28 mouse cellular contexts compared by ENCODE assay signal in the genomic region with DNA sequence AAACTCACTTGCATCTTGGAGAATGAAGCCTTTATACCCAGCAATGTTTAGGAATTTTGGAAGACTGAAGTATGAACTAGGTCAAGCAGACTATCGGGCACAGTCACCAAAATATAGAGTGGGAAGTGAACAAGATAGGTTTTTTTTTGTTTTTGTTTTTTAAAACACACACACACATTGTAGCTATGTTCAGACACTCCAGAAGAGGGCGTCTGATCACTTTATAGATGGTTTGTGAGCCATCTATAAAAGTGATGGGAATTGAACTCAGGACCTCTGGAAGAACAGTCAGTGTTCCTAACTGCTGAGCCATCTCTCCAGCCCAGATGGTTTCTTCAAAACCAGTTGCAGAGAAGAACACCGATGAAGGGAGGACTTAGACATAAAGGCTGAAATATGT. TPM values are rescaled to one million over a fixed set of nuclear protein-coding genes. Genes with fewer than 3 reads are reported as not detected.
A peak's percentile ranks its signal among the peaks of the same experiment; 100 is the strongest.
DNase-seq lines count a peak whose midpoint lies in the region; ATAC-seq and TF ChIP-seq lines count a peak whose summit lies in the region.
"Had no signal": no experiment of that assay in that cellular context is flagged by ENCODE, and none has a peak within 500 bp of the region (broad histone marks: within the 10 kb centered on the region; RNA-seq: fewer than 3 reads in every experiment).

No protein-coding gene starts in this region.

- peak; percentile 53 for TF ChIP-seq RAD21 in MEL (IDR thresholded peaks at IDR 0.05; ENCODE audit: low read depth, low read length)

- H3K36me3 ChIP-seq in midbrain, embryonic 10.5 days, result peaks cover 31% of the 10 kb centered on the region
- no peaks in the 10 kb centered on the region for H3K36me3 ChIP-seq in midbrain, embryonic 11.5 days (ENCODE audit: control insufficient read depth, insufficient read depth, low read length)
- H3K36me3 ChIP-seq in MEL (ENCODE audit: control insufficient read depth in 1 of 2, insufficient read depth in 2 of 2, low read length in 2 of 2), result peaks cover 0 to 11% of the 10 kb centered on the region in 2 experiments; a peak in 2 of 4 replicates
- H3K36me3 ChIP-seq: forebrain, embryonic 15.5 days had no signal

- DNase-seq in midbrain, embryonic 10.5 days (ENCODE audit: low spot score), result peak; percentile 8
- no peak for DNase-seq in midbrain, embryonic 11.5 days (ENCODE audit: low spot score, missing footprints)
- peak; percentile 26 for DNase-seq in MEL (ENCODE audit: low read depth, low spot score)
- DNase-seq in ZHBTc4 (ENCODE audit: low read depth, low spot score), result peak; percentile 25
- no peak for DNase-seq in urinary bladder, postnatal 10 days (ENCODE audit: low spot score)
- no peak for DNase-seq in testis, postnatal 10 days (ENCODE audit: low spot score)
- DNase-seq: adrenal gland, adult 2 months; adrenal gland, postnatal 14 days; cerebellum, adult 11 months; cerebellum, adult 2 months; cerebellum, adult 9-11 months; cerebellum, postnatal 36 days; embryo, embryonic 11 days; gastrocnemius, postnatal 25 days; heart, adult 18-20 months; heart, postnatal 14 days; heart, postnatal 4 days had no signal

- no peaks in the 10 kb centered on the region for H3K79me2 ChIP-seq in MEL (ENCODE audit: control insufficient read depth, insufficient read depth, low read length, poor library complexity)

- peaks cover 10% of the 10 kb centered on the region; the same call in 1 of the 2 replicates for H3K4me1 ChIP-seq in midbrain, embryonic 10.5 days
- no peaks in the 10 kb centered on the region for H3K4me1 ChIP-seq in midbrain, embryonic 11.5 days (ENCODE audit: control insufficient read depth, insufficient read depth, low read length)
- peaks cover 0 to 11% of the 10 kb centered on the region in 2 experiments; a peak in 2 of 4 replicates for H3K4me1 ChIP-seq in MEL (ENCODE audit: control insufficient read depth in 1 of 2, insufficient read depth in 2 of 2, low read length in 2 of 2)
- H3K4me1 ChIP-seq: embryonic facial prominence, embryonic 10.5 days; forebrain, embryonic 12.5 days; forebrain, embryonic 15.5 days had no signal

- H3K9ac ChIP-seq in midbrain, embryonic 11.5 days (ENCODE audit: low read length), result no peak overlapping the region
- no peak overlapping the region for H3K9ac ChIP-seq in MEL (ENCODE audit: control insufficient read depth, low read depth, low read length, poor library complexity, severe bottlenecking)
- H3K9ac ChIP-seq: embryonic facial prominence, embryonic 13.5 days; forebrain, embryonic 12.5 days; forebrain, embryonic 15.5 days; heart, embryonic 13.5 days; hindbrain, embryonic 14.5 days had no signal

- H3K27ac ChIP-seq in midbrain, embryonic 10.5 days (replicated peaks), result no peak overlapping the region
- no peak overlapping the region for H3K27ac ChIP-seq in midbrain, embryonic 11.5 days (ENCODE audit: low read depth, low read length)
- H3K27ac ChIP-seq in MEL (ENCODE audit: control insufficient read depth, low read depth, low read length), result no peak overlapping the region
- H3K27ac ChIP-seq: embryonic facial prominence, embryonic 10.5 days; embryonic facial prominence, embryonic 13.5 days; forebrain, embryonic 12.5 days; forebrain, embryonic 15.5 days; heart, embryonic 13.5 days; hindbrain, embryonic 14.5 days; hindbrain, postnatal 0 days had no signal

- peak in 1 of 3 experiments; percentile 55; a peak in 2 of 6 replicates for TF ChIP-seq CTCF in MEL (IDR thresholded peaks at IDR 0.05 in 2 of 3, conservative IDR thresholded peaks at IDR 0.05 in 1 of 3; ENCODE audit: control insufficient read depth in 1 of 3, insufficient read depth in 1 of 3, low read depth in 2 of 3, low read length in 3 of 3, poor library complexity in 1 of 3, severe bottlenecking in 1 of 3)

- no peak overlapping the region for H3K4me2 ChIP-seq in midbrain, embryonic 11.5 days
- H3K4me2 ChIP-seq: embryonic facial prominence, embryonic 13.5 days; forebrain, embryonic 12.5 days; forebrain, embryonic 15.5 days; heart, embryonic 13.5 days; hindbrain, embryonic 14.5 days had no signal

- WGBS in midbrain, embryonic 10.5 days, result 82% methylated on average over 3 of the region's 3 CpGs
- WGBS in midbrain, embryonic 11.5 days, result 76% methylated on average over 3 of the region's 3 CpGs

- ATAC-seq in midbrain, embryonic 11.5 days (ENCODE audit: low FRiP score), result no peak
- ATAC-seq: forebrain, embryonic 15.5 days; hindbrain, postnatal 0 days; intestine, embryonic 16.5 days had no signal

- TF ChIP-seq POLR2A in MEL (IDR thresholded peaks at IDR 0.05; ENCODE audit: control insufficient read depth in 1 of 2, insufficient read depth in 1 of 2, low read depth in 1 of 2, low read length in 2 of 2, poor library complexity in 1 of 2), result no peak

- H3K9me3 ChIP-seq in midbrain, embryonic 10.5 days (replicated peaks), result no peaks in the 10 kb centered on the region
- H3K9me3 ChIP-seq in midbrain, embryonic 11.5 days (ENCODE audit: control insufficient read depth, low read length), result no peaks in the 10 kb centered on the region
- no peaks in the 10 kb centered on the region for H3K9me3 ChIP-seq in MEL (replicated peaks; ENCODE audit: insufficient read depth, low read length)
- H3K9me3 ChIP-seq: embryonic facial prominence, embryonic 10.5 days; embryonic facial prominence, embryonic 13.5 days; forebrain, embryonic 12.5 days; forebrain, embryonic 15.5 days; G1E; heart, embryonic 13.5 days had no signal

- H3K4me3 ChIP-seq in midbrain, embryonic 10.5 days, result no peak overlapping the region
- no peak overlapping the region for H3K4me3 ChIP-seq in midbrain, embryonic 11.5 days (ENCODE audit: low read depth, low read length)
- H3K4me3 ChIP-seq in MEL (ENCODE audit: control insufficient read depth in 1 of 2, insufficient read depth in 1 of 2, low read depth in 2 of 2, low read length in 2 of 2), result no peak overlapping the region
- H3K4me3 ChIP-seq: embryonic facial prominence, embryonic 10.5 days; embryonic facial prominence, embryonic 13.5 days; erythroblast, embryonic 14.5 days; forebrain, embryonic 12.5 days; forebrain, embryonic 15.5 days; heart, embryonic 13.5 days had no signal

- TF ChIP-seq EP300 in MEL (IDR thresholded peaks at IDR 0.05; ENCODE audit: low read depth in 1 of 2, low read length in 2 of 2), result no peak

- H3K27me3 ChIP-seq in midbrain, embryonic 10.5 days (ENCODE audit: low read depth, poor library complexity, severe bottlenecking), result no peaks in the 10 kb centered on the region
- H3K27me3 ChIP-seq in midbrain, embryonic 11.5 days (ENCODE audit: control insufficient read depth, insufficient read depth, low read length), result no peaks in the 10 kb centered on the region
- no peaks in the 10 kb centered on the region for H3K27me3 ChIP-seq in MEL (ENCODE audit: control insufficient read depth in 1 of 2, insufficient read depth in 2 of 2, low read length in 2 of 2)
- H3K27me3 ChIP-seq: embryonic facial prominence, embryonic 13.5 days; forebrain, embryonic 12.5 days; forebrain, embryonic 15.5 days; heart, embryonic 13.5 days had no signal

TF ChIP-seq in MEL, 35 proteins besides CTCF, POLR2A, EP300 and RAD21:
- TF ChIP-seq TCF12 (IDR thresholded peaks at IDR 0.05; ENCODE audit: low read depth, low read length) (no peak), ZC3H11A (IDR thresholded peaks at IDR 0.05; ENCODE audit: low read depth, low read length) (peak; percentile 62), ZNF384 (IDR thresholded peaks at IDR 0.05; ENCODE audit: low read depth, low read length) (peak; percentile 40; the same call in 1 of the 2 replicates), SMC3 (IDR thresholded peaks at IDR 0.05; ENCODE audit: low read depth, low read length) (peak; percentile 70)

RNA-seq across cellular contexts. Expression of a gene that starts 27.9 kb away (rescaled TPM):
- polyA plus RNA-seq in midbrain, embryonic 10.5 days (2016; fragmentation: Nextera tagmentation; extraction: Ambion mirVana), result 0.22 and 0.27 TPM in 2 replicates
- 0.21 and 0.33 TPM in 2 replicates for polyA plus RNA-seq in midbrain, embryonic 11.5 days (2014; fragmentation: Nextera tagmentation; extraction: Ambion mirVana)
- 0.10 and 0.15 TPM in 2 replicates for total RNA-seq in MEL (2012; rRNA removed)
- under 1 TPM in 1 of 2 experiments, not detected in 1; 0.31 TPM for polyA plus RNA-seq in MEL (2012; ENCODE audit: insufficient read depth in 1 of 2, insufficient read length in 2 of 2, low read depth in 1 of 2, low replicate concordance in 2 of 2, missing spikeins in 1 of 2)
- polyA plus RNA-seq: C2C12; erythroblast, embryonic 14.5 days; G1E had no signal

Comparison
In these comparisons a context has a peak if more than half of its experiments do, and no peak if none do; other contexts are left out.
1. DNase-seq: peak in midbrain, embryonic 10.5 days (single experiment), MEL (single experiment) and ZHBTc4 (single experiment); none in midbrain, embryonic 11.5 days (single experiment), urinary bladder, postnatal 10 days (single experiment) and testis, postnatal 10 days (single experiment).